Mouse (Mus musculus): ENCODE results near the gene 1700017D01Rik. TPM values are rescaled to one million over a fixed set of nuclear protein-coding genes. Genes with fewer than 3 reads are reported as not detected.
A peak's percentile ranks its signal among the peaks of the same experiment; 100 is the strongest.
"Not testable (repeated sequence)": the region's sequence is repeated elsewhere in the genome, so short reads cannot be mapped to it uniquely, and the experiment has no call there.

The 1700017D01Rik gene
- polyA plus RNA-seq (2012; rRNA removed), result not detected in 2 replicates

DNA sequence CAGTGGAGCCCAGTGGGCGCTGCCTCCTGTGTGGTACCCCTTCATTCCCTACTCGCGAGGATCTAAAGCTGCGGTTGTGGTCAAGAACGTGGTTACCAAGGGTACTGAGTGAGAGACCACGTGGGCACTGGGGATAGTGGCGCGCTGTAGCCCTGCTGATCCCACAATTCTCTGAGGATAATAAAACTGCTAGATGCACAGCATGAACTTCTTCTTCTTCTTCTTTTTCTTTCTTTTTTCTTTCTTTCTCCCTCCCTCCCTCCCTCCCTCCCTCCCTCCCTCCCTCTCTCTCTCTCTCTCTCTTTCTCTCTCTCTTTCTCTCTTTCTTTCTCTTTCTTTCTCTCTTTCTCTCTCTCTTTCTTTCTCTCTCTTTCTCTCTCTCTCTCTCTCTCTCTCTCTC, at the start of gene 1700017D01Rik:
1700017D01Rik (minus strand) TSS at position 101 of the 400 bp plus-strand sequence.
- H3K4me1 ChIP-seq (ENCODE audit: control insufficient read depth, insufficient read depth, insufficient read length, low read length); H3K36me3 ChIP-seq (ENCODE audit: control insufficient read depth, insufficient read depth, low read length); H3K4me3 ChIP-seq (ENCODE audit: low read depth, low read length); H3K27me3 ChIP-seq (ENCODE audit: control insufficient read depth, insufficient read depth, low read length); H3K27ac ChIP-seq (ENCODE audit: insufficient read depth, low read depth, low read length): not testable (repeated sequence)
- 87% methylated on average over 8 of the region's 8 CpGs for WGBS

DNA sequence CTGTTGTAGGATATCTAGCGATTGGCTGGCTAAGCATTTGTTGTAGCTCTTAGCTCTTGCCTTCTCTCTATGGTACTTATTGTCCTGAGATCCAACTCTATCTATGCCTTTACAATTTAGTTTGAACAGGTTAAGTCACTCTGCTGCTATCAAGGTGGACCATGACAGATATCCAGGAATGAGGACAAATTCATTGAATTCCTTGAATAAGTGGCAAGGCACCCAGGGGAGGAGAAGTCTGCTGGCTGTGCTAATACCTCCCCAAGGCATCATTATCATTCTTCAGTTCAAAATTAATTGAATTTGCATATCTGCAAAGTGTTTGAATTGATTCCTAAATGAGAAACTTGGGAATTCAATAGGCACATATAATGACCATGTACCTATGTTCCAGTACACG, 46.8 kb upstream of the 1700017D01Rik start:
- H3K27ac ChIP-seq (ENCODE audit: insufficient read depth, low read depth, low read length), result no peak overlapping the region
- no peaks in the 10 kb centered on the region for H3K27me3 ChIP-seq (ENCODE audit: control insufficient read depth, insufficient read depth, low read length)
- H3K36me3 ChIP-seq (ENCODE audit: control insufficient read depth, insufficient read depth, low read length), result no peaks in the 10 kb centered on the region
- TF ChIP-seq POLR2A (IDR thresholded peaks at IDR 0.05; ENCODE audit: low read depth, low read length) (no peak), CTCF (IDR thresholded peaks at IDR 0.05; ENCODE audit: extremely low read depth, insufficient read length, insufficient replicate concordance, low read depth, low read length) (no peak)
- no peaks in the 10 kb centered on the region for H3K4me1 ChIP-seq (ENCODE audit: control insufficient read depth, insufficient read depth, insufficient read length, low read length)
- WGBS, result 83% methylated on average over 2 of the region's 2 CpGs
- no peak overlapping the region for H3K4me3 ChIP-seq (ENCODE audit: low read depth, low read length)

DNA sequence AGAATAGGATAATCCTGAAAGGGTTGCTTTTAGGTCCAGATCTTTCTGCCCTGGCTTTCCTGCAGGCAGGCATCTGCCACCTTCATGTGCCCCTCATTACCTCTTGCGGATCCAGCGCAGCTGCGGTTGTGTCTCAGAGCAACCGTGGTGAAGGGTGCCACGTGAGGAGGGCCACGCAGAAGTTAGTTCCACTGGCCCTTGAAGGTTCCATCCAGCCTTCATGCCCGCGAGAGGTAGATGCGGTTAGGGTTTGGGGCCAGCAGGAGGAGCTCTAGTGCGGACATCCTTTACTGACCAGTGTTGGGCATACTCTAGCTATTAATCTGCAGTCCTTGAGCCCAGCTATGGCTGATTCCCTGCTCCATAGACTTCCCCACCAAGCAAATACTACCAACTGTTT, 34.5 kb upstream of the 1700017D01Rik start, which contains the start of gene 1700025F22Rik:
1700025F22Rik (minus strand) TSS at position 149 of the 400 bp plus-strand sequence.
- H3K4me3 ChIP-seq (ENCODE audit: low read depth, low read length), result no peak within 1 kb of the TSS
- 45% methylated on average over 10 of the region's 10 CpGs for whole genome bisulfite sequencing
- no peaks in the 10 kb centered on the region for H3K36me3 ChIP-seq (ENCODE audit: control insufficient read depth, insufficient read depth, low read length)
- H3K27me3 ChIP-seq (ENCODE audit: control insufficient read depth, insufficient read depth, low read length), result no peaks in the 10 kb centered on the region
- H3K27ac ChIP-seq (ENCODE audit: insufficient read depth, low read depth, low read length), result no peak within 1 kb of the TSS
- TF ChIP-seq CTCF (IDR thresholded peaks at IDR 0.05; ENCODE audit: extremely low read depth, insufficient read length, insufficient replicate concordance, low read depth, low read length) (peak; percentile 66; the same call in 1 of the 2 replicates), POLR2A (IDR thresholded peaks at IDR 0.05; ENCODE audit: low read depth, low read length) (no peak)
- H3K4me1 ChIP-seq (ENCODE audit: control insufficient read depth, insufficient read depth, insufficient read length, low read length), result no peaks in the 10 kb centered on the region

DNA sequence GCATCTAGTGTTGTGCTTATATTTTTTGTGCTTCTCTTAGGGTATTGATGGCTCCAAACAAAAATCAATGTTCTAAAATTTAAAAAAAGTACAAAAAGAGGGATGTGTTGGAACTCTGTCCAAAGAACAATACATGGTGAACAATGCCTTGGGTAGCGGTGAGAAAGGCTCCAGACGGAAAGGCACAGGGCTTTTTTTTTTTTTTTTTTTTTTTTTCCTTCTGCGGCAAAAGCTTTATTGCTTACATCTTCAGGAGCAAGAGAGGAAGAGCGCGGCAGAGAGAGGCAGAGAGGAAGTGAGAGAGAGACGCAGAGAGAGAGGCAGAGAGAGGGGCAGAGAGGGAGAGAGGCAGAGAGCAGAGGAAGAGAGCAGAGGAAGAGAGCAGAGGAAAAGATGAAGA, 27.2 kb upstream of the 1700017D01Rik start:
- not testable (repeated sequence) for H3K27me3 ChIP-seq (ENCODE audit: control insufficient read depth, insufficient read depth, low read length); H3K36me3 ChIP-seq (ENCODE audit: control insufficient read depth, insufficient read depth, low read length); H3K4me3 ChIP-seq (ENCODE audit: low read depth, low read length); H3K4me1 ChIP-seq (ENCODE audit: control insufficient read depth, insufficient read depth, insufficient read length, low read length); H3K27ac ChIP-seq (ENCODE audit: insufficient read depth, low read depth, low read length)
- 87% methylated on average over 6 of the region's 6 CpGs for WGBS

DNA sequence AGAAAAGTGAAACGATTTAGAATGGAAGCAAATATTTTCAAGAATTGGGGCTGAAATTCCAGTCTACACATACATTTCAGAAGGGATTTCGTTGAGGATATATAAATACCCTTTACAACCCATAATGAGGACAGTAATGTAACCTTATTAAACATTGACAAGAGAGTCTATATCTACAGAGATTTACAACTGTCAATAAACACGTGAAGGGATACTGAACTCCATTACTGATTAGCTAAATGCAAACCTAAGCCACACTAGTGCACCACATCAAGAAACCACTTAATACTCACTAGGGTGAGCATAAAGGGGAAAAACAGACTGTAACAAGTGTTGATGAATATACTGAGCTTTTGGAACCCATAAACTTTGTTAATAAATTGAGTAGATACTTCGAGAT, 4.7 kb upstream of the 1700017D01Rik start:
- H3K36me3 ChIP-seq (ENCODE audit: control insufficient read depth, insufficient read depth, low read length), result no peaks in the 10 kb centered on the region
- no peak overlapping the region for H3K4me3 ChIP-seq (ENCODE audit: low read depth, low read length)
- H3K27ac ChIP-seq (ENCODE audit: insufficient read depth, low read depth, low read length), result no peak overlapping the region
- TF ChIP-seq POLR2A (IDR thresholded peaks at IDR 0.05; ENCODE audit: low read depth, low read length) (no peak), CTCF (IDR thresholded peaks at IDR 0.05; ENCODE audit: extremely low read depth, insufficient read length, insufficient replicate concordance, low read depth, low read length) (no peak)
- 24% methylated on average over 4 of the region's 4 CpGs for WGBS
- no peaks in the 10 kb centered on the region for H3K27me3 ChIP-seq (ENCODE audit: control insufficient read depth, insufficient read depth, low read length)
- peaks cover 5% of the 10 kb centered on the region; the same call in 1 of the 2 replicates for H3K4me1 ChIP-seq (ENCODE audit: control insufficient read depth, insufficient read depth, insufficient read length, low read length)

DNA sequence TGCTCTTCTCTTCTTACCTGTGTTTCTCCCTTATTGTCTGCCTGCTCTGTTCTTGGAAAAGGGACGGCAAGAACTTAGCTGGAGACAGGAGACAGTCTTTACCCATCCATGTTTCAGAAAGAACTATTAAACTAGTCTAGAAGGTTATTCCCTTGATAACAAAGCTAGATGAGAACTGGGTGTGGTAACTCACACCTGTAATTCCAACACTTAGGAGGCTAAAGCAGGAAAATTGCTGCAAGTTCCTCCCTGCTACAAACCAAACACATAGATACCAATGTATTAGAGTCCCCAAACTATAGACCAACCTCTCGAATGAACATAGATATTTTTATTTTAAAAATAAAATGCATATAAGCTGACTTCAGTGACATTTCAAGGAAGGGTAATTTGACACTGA, 4.2 kb upstream of the 1700017D01Rik start:
- no peak overlapping the region for H3K4me3 ChIP-seq (ENCODE audit: low read depth, low read length)
- TF ChIP-seq POLR2A (IDR thresholded peaks at IDR 0.05; ENCODE audit: low read depth, low read length), result no peak
- no peak for TF ChIP-seq CTCF (IDR thresholded peaks at IDR 0.05; ENCODE audit: extremely low read depth, insufficient read length, insufficient replicate concordance, low read depth, low read length)
- no peaks in the 10 kb centered on the region for H3K36me3 ChIP-seq (ENCODE audit: control insufficient read depth, insufficient read depth, low read length)
- H3K27ac ChIP-seq (ENCODE audit: insufficient read depth, low read depth, low read length), result no peak overlapping the region
- 44% methylated on average over 2 of the region's 2 CpGs for WGBS
- no peaks in the 10 kb centered on the region for H3K27me3 ChIP-seq (ENCODE audit: control insufficient read depth, insufficient read depth, low read length)
- H3K4me1 ChIP-seq (ENCODE audit: control insufficient read depth, insufficient read depth, insufficient read length, low read length), result peaks cover 5% of the 10 kb centered on the region; the same call in 1 of the 2 replicates

DNA sequence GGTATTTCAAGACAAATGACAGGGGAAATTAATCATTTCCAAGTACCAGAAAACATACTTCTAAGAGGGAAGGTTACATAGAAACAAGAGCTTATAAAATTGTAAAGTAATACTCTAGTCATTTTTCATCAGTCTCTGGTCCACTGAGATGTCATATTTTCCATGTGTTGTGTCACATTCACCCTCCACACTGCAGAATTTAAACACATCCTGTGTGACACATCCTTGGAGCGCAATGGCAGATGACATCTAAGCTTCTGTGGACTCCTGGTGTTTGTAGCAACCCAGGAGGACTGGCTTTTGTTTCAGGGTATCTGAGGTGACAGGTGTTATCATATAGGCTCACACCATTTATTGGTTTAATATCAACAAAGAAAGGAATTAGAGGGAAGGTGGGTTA, 974 bp downstream of the 1700017D01Rik start:
- TF ChIP-seq POLR2A (IDR thresholded peaks at IDR 0.05; ENCODE audit: low read depth, low read length) (no peak), CTCF (IDR thresholded peaks at IDR 0.05; ENCODE audit: extremely low read depth, insufficient read length, insufficient replicate concordance, low read depth, low read length) (no peak)
- WGBS, result 94% methylated on average over 1 of the region's 1 CpGs
- Histone ChIP-seq H3K36me3 (ENCODE audit: control insufficient read depth, insufficient read depth, low read length) (no peaks in the 10 kb centered on the region), H3K4me1 (ENCODE audit: control insufficient read depth, insufficient read depth, insufficient read length, low read length) (peaks cover 5% of the 10 kb centered on the region; the same call in 1 of the 2 replicates), H3K27me3 (ENCODE audit: control insufficient read depth, insufficient read depth, low read length) (no peaks in the 10 kb centered on the region), H3K4me3 (ENCODE audit: low read depth, low read length) (no peak overlapping the region), H3K27ac (ENCODE audit: insufficient read depth, low read depth, low read length) (no peak overlapping the region)

DNA sequence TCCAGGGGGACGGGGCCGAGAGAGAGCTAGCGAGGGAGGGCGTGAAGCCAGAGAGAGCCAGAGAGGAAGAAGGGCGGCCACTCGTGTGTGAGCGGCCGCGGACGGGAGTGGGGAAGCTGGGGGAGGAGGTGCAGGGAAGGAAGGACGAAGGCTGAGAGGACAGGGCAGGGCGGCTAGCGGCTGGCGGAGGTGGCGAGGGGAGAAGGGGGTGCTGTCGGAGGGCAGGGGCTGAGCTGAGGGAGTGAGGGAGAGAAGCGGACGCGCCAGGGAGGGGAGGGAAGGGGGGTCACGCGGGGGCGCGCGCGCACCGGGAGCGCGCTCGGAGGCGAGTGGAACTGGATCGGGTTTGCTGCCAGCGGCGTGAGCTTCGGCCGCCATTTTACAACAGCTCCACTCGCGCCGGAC, 9.7 kb downstream of the 1700017D01Rik start:
- H3K36me3 ChIP-seq (ENCODE audit: control insufficient read depth, insufficient read depth, low read length); H3K4me1 ChIP-seq (ENCODE audit: control insufficient read depth, insufficient read depth, insufficient read length, low read length); H3K27me3 ChIP-seq (ENCODE audit: control insufficient read depth, insufficient read depth, low read length): not testable (repeated sequence)
- Histone ChIP-seq H3K4me3 (ENCODE audit: low read depth, low read length) (peak overlapping the region; percentile 67), H3K27ac (ENCODE audit: insufficient read depth, low read depth, low read length) (0 out of 2 replicates have a peak overlapping the region, but pooled peaks have one; percentile 41)
- WGBS, result 1% methylated on average over 17 of the region's 38 CpGs

All from small intestine, adult 2 months (tissue).